Mouse (Mus musculus): ENCODE measurements at regions not wholly inside any gene's neighbourhood (a gene's known extent, or its start where the extent isn't known, plus 50 kb on each side); places are given as distances from the start of the nearest gene placed in this dataset.

DNA sequence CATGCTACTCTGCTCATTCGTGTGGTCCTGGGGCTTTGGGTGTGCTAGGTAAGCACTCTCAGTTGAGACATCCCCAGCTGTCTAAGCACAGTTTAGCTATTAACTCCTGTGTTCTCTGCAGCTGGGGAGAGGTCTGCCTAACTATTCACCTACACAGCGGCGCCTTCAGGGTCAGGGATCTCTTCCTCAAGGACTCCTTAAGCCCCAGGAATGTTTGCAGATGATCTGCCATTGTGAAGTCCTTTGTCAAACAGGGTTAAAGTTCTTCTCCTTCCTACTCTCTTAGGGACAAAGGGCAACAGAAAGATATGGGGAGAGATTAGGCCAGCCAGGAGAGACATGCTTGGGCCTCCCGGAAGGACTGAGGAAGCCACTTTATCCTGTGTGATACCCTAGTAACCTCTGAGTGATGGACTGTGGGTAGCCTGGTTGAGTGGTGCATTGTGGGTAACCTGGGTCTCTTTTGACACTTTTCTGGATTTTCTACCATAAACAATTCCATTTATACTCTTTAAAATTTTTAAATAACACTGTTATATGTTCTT is 51.7 kb upstream of the Podxl start:
- DNase-seq (ENCODE audit: low spot score in 2 of 2): no peak

DNA sequence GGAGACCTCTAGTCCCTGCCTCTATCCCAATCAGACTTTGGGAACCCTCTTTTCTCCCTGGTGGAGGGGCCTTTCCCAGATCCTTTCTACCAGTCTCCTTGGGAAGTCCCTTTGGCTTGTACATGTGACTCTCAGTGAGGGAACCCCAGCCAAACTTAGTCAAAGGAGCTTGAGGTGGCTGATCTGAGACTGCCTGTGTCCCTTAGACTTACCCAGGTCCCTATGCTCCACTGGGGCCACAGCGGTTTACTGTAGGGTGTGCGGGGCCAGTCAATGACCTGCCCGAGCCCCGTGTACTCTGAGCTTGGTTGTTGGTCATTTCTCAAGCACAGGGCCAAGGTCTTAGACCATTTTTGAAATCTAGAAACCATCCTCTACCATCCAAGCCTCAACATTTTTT is 50.8 kb upstream of the Podxl start:
- no peak for DNase-seq (ENCODE audit: low spot score in 2 of 2)

DNA sequence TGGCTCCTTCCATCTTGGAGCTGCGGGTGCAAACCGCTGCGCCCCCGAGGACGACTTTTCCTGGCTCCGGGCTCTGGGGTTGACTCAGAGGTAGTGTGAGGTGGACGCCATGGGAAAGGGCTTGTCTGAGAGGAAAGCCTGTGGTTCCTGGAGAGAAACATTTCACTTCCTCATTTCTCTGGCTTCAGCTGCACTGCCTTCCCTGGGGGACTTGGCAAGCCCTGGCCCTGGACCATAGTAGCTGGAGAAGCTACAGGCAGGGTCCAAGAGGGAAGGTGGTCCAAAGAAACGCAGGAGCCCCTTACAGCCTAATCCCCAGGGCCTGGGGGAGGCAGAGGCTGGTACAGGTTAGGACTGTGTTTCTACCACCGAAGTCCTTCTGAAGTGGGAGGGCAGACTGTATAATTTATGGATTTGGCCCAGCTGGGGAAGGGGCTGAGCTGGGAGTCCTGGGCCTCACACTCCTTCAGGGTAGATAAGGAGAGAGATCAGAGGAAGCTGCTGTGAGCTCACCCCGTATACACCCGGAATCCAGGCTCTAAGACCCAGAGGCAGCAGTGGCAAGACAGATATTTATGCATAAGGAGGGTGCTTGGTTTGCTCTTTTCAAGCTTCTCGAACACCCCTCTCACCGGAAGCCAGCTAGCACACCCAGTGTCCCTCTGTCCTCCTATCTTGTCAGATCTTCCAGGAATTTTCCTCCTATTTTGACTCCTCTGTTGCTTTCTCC is 50.0 kb upstream of the Podxl start:
- no peak for DNase-seq (ENCODE audit: low spot score in 2 of 2)

Measured in left cerebral cortex, adult 18-20 months (tissue).